Mouse (Mus musculus): Measurements from ENCODE around the gene Grm3.

- TF ChIP-seq CTCF (IDR thresholded peaks at IDR 0.05; ENCODE audit: low read depth), result no peak
- TF ChIP-seq EP300 (IDR thresholded peaks at IDR 0.05; ENCODE audit: low read depth), result no peak
Observed at GRCm38 (mm10) chr5:9663416-9663815, 61.6 kb downstream of the Grm3 start.

Measured in liver, postnatal 0 days (tissue).